24 mouse cellular contexts compared by ENCODE assay signal in genomic region chr7:44551731-44552130, GRCm38 (mm10). TPM values are rescaled to one million over a fixed set of nuclear protein-coding genes. Genes with fewer than 3 reads are reported as not detected.
DNase-seq lines count a peak whose midpoint lies in the region; ATAC-seq lines count a peak whose summit lies in the region.
"Had no signal": no experiment of that assay in that cellular context is flagged by ENCODE, and none has a peak within 500 bp of the region (broad histone marks: within the 10 kb centered on the region; RNA-seq: fewer than 3 reads in every experiment).

No protein-coding gene starts in this region.

- H3K27me3 ChIP-seq in forebrain, embryonic 11.5 days (ENCODE audit: control insufficient read depth, insufficient read depth, low read length) = no peaks in the 10 kb centered on the region
- H3K27me3 ChIP-seq in forebrain, embryonic 15.5 days = peaks cover 2% of the 10 kb centered on the region; the same call in 1 of the 2 replicates
- H3K27me3 ChIP-seq in midbrain, embryonic 11.5 days (ENCODE audit: control insufficient read depth, insufficient read depth, low read length) = no peaks in the 10 kb centered on the region
- no peaks in the 10 kb centered on the region; the same call in 1 of the 2 replicates for H3K27me3 ChIP-seq in midbrain, embryonic 14.5 days (ENCODE audit: control insufficient read depth, insufficient read depth, low read length)
- no peaks in the 10 kb centered on the region for H3K27me3 ChIP-seq in embryonic facial prominence, embryonic 10.5 days (replicated peaks; ENCODE audit: low read depth, poor library complexity, severe bottlenecking)
- H3K27me3 ChIP-seq: intestine, embryonic 15.5 days; kidney, embryonic 15.5 days; liver, embryonic 15.5 days; midbrain, embryonic 15.5 days; stomach, embryonic 15.5 days had no signal

- H3K4me2 ChIP-seq in forebrain, embryonic 11.5 days (ENCODE audit: low read depth, low read length, severe bottlenecking) = no peak overlapping the region
- H3K4me2 ChIP-seq in forebrain, embryonic 15.5 days (replicated peaks) = no peak overlapping the region
- no peak overlapping the region for H3K4me2 ChIP-seq in midbrain, embryonic 11.5 days
- no peak overlapping the region for H3K4me2 ChIP-seq in midbrain, embryonic 14.5 days (ENCODE audit: low read length)
- H3K4me2 ChIP-seq: heart, embryonic 13.5 days; midbrain, embryonic 15.5 days; stomach, embryonic 15.5 days had no signal

- no peak for ATAC-seq in forebrain, embryonic 11.5 days (replicated peaks; ENCODE audit: low FRiP score)
- ATAC-seq in forebrain, embryonic 15.5 days (replicated peaks) = no peak
- ATAC-seq in midbrain, embryonic 11.5 days (ENCODE audit: low FRiP score) = no peak
- ATAC-seq in midbrain, embryonic 14.5 days (ENCODE audit: low FRiP score, low TSS enrichment) = no peak
- ATAC-seq: forebrain, postnatal 0 days; intestine, embryonic 15.5 days; midbrain, embryonic 15.5 days had no signal

- H3K36me3 ChIP-seq in forebrain, embryonic 11.5 days (ENCODE audit: control insufficient read depth, insufficient read depth, low read length) = no peaks in the 10 kb centered on the region; the same call in 1 of the 2 replicates
- peaks cover 24% of the 10 kb centered on the region for H3K36me3 ChIP-seq in forebrain, embryonic 15.5 days
- H3K36me3 ChIP-seq in midbrain, embryonic 11.5 days (ENCODE audit: control insufficient read depth, insufficient read depth, low read length) = peaks cover 18% of the 10 kb centered on the region
- peaks cover 28% of the 10 kb centered on the region for H3K36me3 ChIP-seq in midbrain, embryonic 14.5 days (ENCODE audit: control insufficient read depth, insufficient read depth, low read length)
- H3K36me3 ChIP-seq in ES-E14 (ENCODE audit: control insufficient read depth, insufficient read depth, low read length, poor library complexity, severe bottlenecking) = peaks cover 24% of the 10 kb centered on the region; the same call in 1 of the 2 replicates
- H3K36me3 ChIP-seq in embryonic facial prominence, embryonic 10.5 days (replicated peaks) = peaks cover 36% of the 10 kb centered on the region

- peaks cover 9% of the 10 kb centered on the region for H3K4me1 ChIP-seq in forebrain, embryonic 11.5 days (replicated peaks; ENCODE audit: control insufficient read depth, insufficient read depth, low read length)
- H3K4me1 ChIP-seq in forebrain, embryonic 15.5 days = peaks cover 29% of the 10 kb centered on the region
- peaks cover 17% of the 10 kb centered on the region for H3K4me1 ChIP-seq in midbrain, embryonic 11.5 days (ENCODE audit: control insufficient read depth, insufficient read depth, low read length)
- peaks cover 16% of the 10 kb centered on the region for H3K4me1 ChIP-seq in midbrain, embryonic 14.5 days (ENCODE audit: control insufficient read depth, insufficient read depth, low read length)
- H3K4me1 ChIP-seq in ES-E14 (ENCODE audit: control insufficient read depth in 2 of 2, insufficient read depth in 2 of 2, low read length in 2 of 2, poor library complexity in 1 of 2) = peaks cover 2 to 16% of the 10 kb centered on the region in 2 experiments; a peak in 1 of 4 replicates
- peaks cover 31% of the 10 kb centered on the region for H3K4me1 ChIP-seq in embryonic facial prominence, embryonic 10.5 days

- DNase-seq in forebrain, embryonic 11.5 days (ENCODE audit: low spot score) = peak; percentile 57
- peak; percentile 35 for DNase-seq in midbrain, embryonic 11.5 days (ENCODE audit: low spot score, missing footprints)
- DNase-seq in midbrain, embryonic 14.5 days = no peak
- no peak for DNase-seq in ES-E14 (ENCODE audit: low read depth, low spot score)
- no peak for DNase-seq in embryonic facial prominence, embryonic 10.5 days (ENCODE audit: low spot score)
- no peak for DNase-seq in layer of hippocampus, postnatal 36 days
- DNase-seq: adrenal gland, postnatal 25 days; forebrain, postnatal 0 days; kidney, postnatal 4 days; lung, postnatal 10 days; right cerebral cortex, postnatal 25 days had no signal

- WGBS in forebrain, embryonic 11.5 days = 78% methylated on average over 22 of the region's 22 CpGs
- 75% methylated on average over 22 of the region's 22 CpGs for WGBS in forebrain, embryonic 15.5 days
- WGBS in midbrain, embryonic 11.5 days = 71% methylated on average over 22 of the region's 22 CpGs
- WGBS in midbrain, embryonic 14.5 days = 88% methylated on average over 22 of the region's 22 CpGs
- 82% methylated on average over 22 of the region's 22 CpGs for WGBS in embryonic facial prominence, embryonic 10.5 days

- no peak overlapping the region for H3K4me3 ChIP-seq in forebrain, embryonic 11.5 days (ENCODE audit: low read depth, low read length)
- H3K4me3 ChIP-seq in forebrain, embryonic 15.5 days = no peak overlapping the region
- H3K4me3 ChIP-seq in midbrain, embryonic 11.5 days (ENCODE audit: low read depth, low read length) = no peak overlapping the region
- no peak overlapping the region for H3K4me3 ChIP-seq in midbrain, embryonic 14.5 days (replicated peaks; ENCODE audit: low read depth, low read length)
- peak overlapping the region; percentile 48 to 57; a peak in 3 of 4 replicates for H3K4me3 ChIP-seq in ES-E14 (ENCODE audit: insufficient read depth in 1 of 2, low read depth in 1 of 2, low read length in 2 of 2, poor library complexity in 1 of 2, severe bottlenecking in 1 of 2)
- H3K4me3 ChIP-seq in embryonic facial prominence, embryonic 10.5 days = peak overlapping the region; percentile 11; the same call in 1 of the 2 replicates
- H3K4me3 ChIP-seq: intestine, embryonic 15.5 days; liver, embryonic 15.5 days; midbrain, embryonic 15.5 days; stomach, embryonic 15.5 days had no signal

- no peak overlapping the region for H3K27ac ChIP-seq in forebrain, embryonic 11.5 days (ENCODE audit: low read depth, low read length)
- H3K27ac ChIP-seq in forebrain, embryonic 15.5 days (replicated peaks) = no peak overlapping the region
- no peak overlapping the region for H3K27ac ChIP-seq in midbrain, embryonic 11.5 days (ENCODE audit: low read depth, low read length)
- H3K27ac ChIP-seq in midbrain, embryonic 14.5 days (replicated peaks; ENCODE audit: low read depth, low read length) = no peak overlapping the region
- H3K27ac ChIP-seq in ES-E14 (ENCODE audit: insufficient read depth, low read depth, low read length, poor library complexity, severe bottlenecking) = no peak overlapping the region
- H3K27ac ChIP-seq in embryonic facial prominence, embryonic 10.5 days (replicated peaks) = no peak overlapping the region
- H3K27ac ChIP-seq: heart, embryonic 13.5 days; hindbrain, embryonic 14.5 days; intestine, embryonic 15.5 days; kidney, embryonic 15.5 days; liver, embryonic 15.5 days; midbrain, embryonic 15.5 days; neural tube, embryonic 15.5 days; stomach, embryonic 15.5 days had no signal

- in situ Hi-C loops in ES-E14 (cut with MboI; ENCODE audit: low sequenced_read_pairs in 2 of 2, unreplicated experiment in 2 of 2) = no loop called here

- no peak overlapping the region for H3K9ac ChIP-seq in forebrain, embryonic 11.5 days (ENCODE audit: low read length)
- no peak overlapping the region for H3K9ac ChIP-seq in forebrain, embryonic 15.5 days (replicated peaks)
- H3K9ac ChIP-seq in midbrain, embryonic 11.5 days (ENCODE audit: low read length) = no peak overlapping the region
- no peak overlapping the region for H3K9ac ChIP-seq in midbrain, embryonic 14.5 days (replicated peaks; ENCODE audit: low read length)
- H3K9ac ChIP-seq in ES-E14 (ENCODE audit: insufficient read depth, low read depth, low read length, poor library complexity, severe bottlenecking) = peak overlapping the region; percentile 61
- H3K9ac ChIP-seq: forebrain, postnatal 0 days; heart, embryonic 13.5 days; hindbrain, embryonic 14.5 days; intestine, embryonic 15.5 days; kidney, embryonic 15.5 days; liver, embryonic 15.5 days; midbrain, embryonic 15.5 days; neural tube, embryonic 15.5 days; stomach, embryonic 15.5 days had no signal

- H3K9me3 ChIP-seq in forebrain, embryonic 11.5 days (ENCODE audit: control insufficient read depth, low read length) = no peaks in the 10 kb centered on the region
- no peaks in the 10 kb centered on the region for H3K9me3 ChIP-seq in forebrain, embryonic 15.5 days
- no peaks in the 10 kb centered on the region for H3K9me3 ChIP-seq in midbrain, embryonic 11.5 days (ENCODE audit: control insufficient read depth, low read length)
- H3K9me3 ChIP-seq in midbrain, embryonic 14.5 days (ENCODE audit: control insufficient read depth, low read length) = no peaks in the 10 kb centered on the region
- H3K9me3 ChIP-seq in ES-E14 (ENCODE audit: control insufficient read depth, insufficient read depth, low read depth, low read length) = no peaks in the 10 kb centered on the region
- H3K9me3 ChIP-seq in embryonic facial prominence, embryonic 10.5 days = no peaks in the 10 kb centered on the region
- H3K9me3 ChIP-seq: G1E; heart, embryonic 13.5 days; intestine, embryonic 15.5 days; kidney, embryonic 15.5 days; liver, embryonic 15.5 days; midbrain, embryonic 15.5 days; neural tube, embryonic 15.5 days; stomach, embryonic 15.5 days had no signal

RNA-seq across cellular contexts. Expression of gene Nr1h2, which starts 2.0 kb away (rescaled TPM):
- 72.3 and 76.4 TPM in 2 replicates for polyA plus RNA-seq in forebrain, embryonic 11.5 days (2014; fragmentation: Nextera tagmentation; extraction: Ambion mirVana)
- polyA plus RNA-seq in forebrain, embryonic 15.5 days (2015; fragmentation: Nextera tagmentation; extraction: Ambion mirVana) = 70.5 and 79.5 TPM in 2 replicates
- 63.8 and 69.6 TPM in 2 replicates for polyA plus RNA-seq in midbrain, embryonic 11.5 days (2014; fragmentation: Nextera tagmentation; extraction: Ambion mirVana)
- polyA plus RNA-seq in midbrain, embryonic 14.5 days (2014; fragmentation: Nextera tagmentation; extraction: Ambion mirVana) = 57.1 and 62.0 TPM in 2 replicates
- total RNA-seq in ES-E14 (2012; rRNA removed) = 78.5 and 144 TPM in 2 replicates
- 75.0 and 77.6 TPM in 2 replicates for polyA plus RNA-seq in embryonic facial prominence, embryonic 10.5 days (2016; fragmentation: Nextera tagmentation; extraction: Ambion mirVana)
- total RNA-seq in layer of hippocampus, postnatal 36 days (2021) = 10 to 100 TPM; 58.7 to 62.1 TPM

RNA-seq across cellular contexts. Expression of gene Pold1, which starts 3.1 kb away (rescaled TPM):
- 124 and 133 TPM in 2 replicates for polyA plus RNA-seq in forebrain, embryonic 11.5 days (2014; fragmentation: Nextera tagmentation; extraction: Ambion mirVana)
- polyA plus RNA-seq in forebrain, embryonic 15.5 days (2015; fragmentation: Nextera tagmentation; extraction: Ambion mirVana) = 46.9 and 54.1 TPM in 2 replicates
- 51.8 and 58.5 TPM in 2 replicates for polyA plus RNA-seq in midbrain, embryonic 11.5 days (2014; fragmentation: Nextera tagmentation; extraction: Ambion mirVana)
- polyA plus RNA-seq in midbrain, embryonic 14.5 days (2014; fragmentation: Nextera tagmentation; extraction: Ambion mirVana) = 17.8 and 19.5 TPM in 2 replicates
- total RNA-seq in ES-E14 (2012; rRNA removed) = 108 and 156 TPM in 2 replicates
- polyA plus RNA-seq in embryonic facial prominence, embryonic 10.5 days (2016; fragmentation: Nextera tagmentation; extraction: Ambion mirVana) = 164 and 171 TPM in 2 replicates
- 1 to 10 TPM; 6.2 to 8.7 TPM for total RNA-seq in layer of hippocampus, postnatal 36 days (2021)

RNA-seq across cellular contexts. Expression of gene Spib, which starts 19.9 kb away (rescaled TPM):
- polyA plus RNA-seq in forebrain, embryonic 11.5 days (2014; fragmentation: Nextera tagmentation; extraction: Ambion mirVana) = 0.13 and 0.23 TPM in 2 replicates
- polyA plus RNA-seq in forebrain, embryonic 15.5 days (2015; fragmentation: Nextera tagmentation; extraction: Ambion mirVana) = not detected in 2 replicates
- polyA plus RNA-seq in midbrain, embryonic 11.5 days (2014; fragmentation: Nextera tagmentation; extraction: Ambion mirVana) = 0.07 TPM in 1 of 2 replicates, not detected in the other
- polyA plus RNA-seq in midbrain, embryonic 14.5 days (2014; fragmentation: Nextera tagmentation; extraction: Ambion mirVana) = not detected in 2 replicates
- total RNA-seq in ES-E14 (2012; rRNA removed) = 0.67 and 0.90 TPM in 2 replicates
- not detected in 2 replicates for polyA plus RNA-seq in embryonic facial prominence, embryonic 10.5 days (2016; fragmentation: Nextera tagmentation; extraction: Ambion mirVana)
- under 1 TPM in 1 of 2 experiments, not detected in 1; 0.13 TPM for total RNA-seq in layer of hippocampus, postnatal 36 days (2021)
- total RNA-seq: G1E; granulocyte monocyte progenitor cell, adult 5-6 weeks had no signal
- polyA plus RNA-seq: forebrain, postnatal 0 days; G1E; neural tube, embryonic 15.5 days had no signal

RNA-seq across cellular contexts. Expression of gene Napsa, which starts 20.4 kb away (rescaled TPM):
- polyA plus RNA-seq in forebrain, embryonic 11.5 days (2014; fragmentation: Nextera tagmentation; extraction: Ambion mirVana) = 0.68 and 0.92 TPM in 2 replicates
- polyA plus RNA-seq in forebrain, embryonic 15.5 days (2015; fragmentation: Nextera tagmentation; extraction: Ambion mirVana) = 1.0 and 1.6 TPM in 2 replicates
- polyA plus RNA-seq in midbrain, embryonic 11.5 days (2014; fragmentation: Nextera tagmentation; extraction: Ambion mirVana) = 0.21 and 0.33 TPM in 2 replicates
- polyA plus RNA-seq in midbrain, embryonic 14.5 days (2014; fragmentation: Nextera tagmentation; extraction: Ambion mirVana) = 1.1 TPM in 1 of 2 replicates, not detected in the other
- 13.7 and 52.5 TPM in 2 replicates for total RNA-seq in ES-E14 (2012; rRNA removed)
- polyA plus RNA-seq in embryonic facial prominence, embryonic 10.5 days (2016; fragmentation: Nextera tagmentation; extraction: Ambion mirVana) = 0.78 and 0.88 TPM in 2 replicates
- under 1 TPM in 1 of 2 experiments, not detected in 1; 0.25 TPM for total RNA-seq in layer of hippocampus, postnatal 36 days (2021)
- polyA plus RNA-seq: C2C12 had no signal

RNA-seq across cellular contexts. Expression of gene Mybpc2, which starts 27.3 kb away (rescaled TPM):
- polyA plus RNA-seq in forebrain, embryonic 11.5 days (2014; fragmentation: Nextera tagmentation; extraction: Ambion mirVana) = 0.23 TPM in 1 of 2 replicates, not detected in the other
- polyA plus RNA-seq in forebrain, embryonic 15.5 days (2015; fragmentation: Nextera tagmentation; extraction: Ambion mirVana) = 0.13 and 0.15 TPM in 2 replicates
- 0.07 TPM in 1 of 2 replicates, not detected in the other for polyA plus RNA-seq in midbrain, embryonic 11.5 days (2014; fragmentation: Nextera tagmentation; extraction: Ambion mirVana)
- 0.15 and 0.20 TPM in 2 replicates for polyA plus RNA-seq in midbrain, embryonic 14.5 days (2014; fragmentation: Nextera tagmentation; extraction: Ambion mirVana)
- total RNA-seq in ES-E14 (2012; rRNA removed) = 0.80 and 1.6 TPM in 2 replicates
- polyA plus RNA-seq in embryonic facial prominence, embryonic 10.5 days (2016; fragmentation: Nextera tagmentation; extraction: Ambion mirVana) = 0.04 and 0.08 TPM in 2 replicates
- under 1 TPM in 1 of 2 experiments, not detected in 1; 0.12 TPM for total RNA-seq in layer of hippocampus, postnatal 36 days (2021)
- total RNA-seq: adrenal gland, postnatal 25 days; granulocyte monocyte progenitor cell, adult 5-6 weeks; megakaryocyte progenitor cell, adult 5-6 weeks had no signal
- polyA plus RNA-seq: C2C12, G1E had no signal

Comparison
In these comparisons a context has a peak if more than half of its experiments do, and no peak if none do; other contexts are left out.
1. DNase-seq: peak in forebrain, embryonic 11.5 days (single experiment) and midbrain, embryonic 11.5 days (single experiment); none in midbrain, embryonic 14.5 days (single experiment), ES-E14 (single experiment), embryonic facial prominence, embryonic 10.5 days (single experiment) and layer of hippocampus, postnatal 36 days (0 of 2).
2. H3K4me3 ChIP-seq: peak in ES-E14 (2 of 2) and embryonic facial prominence, embryonic 10.5 days (single experiment); none in forebrain, embryonic 11.5 days (single experiment), forebrain, embryonic 15.5 days (single experiment), midbrain, embryonic 11.5 days (single experiment) and midbrain, embryonic 14.5 days (single experiment).